Mouse (Mus musculus) ovary, postnatal 14 days (tissue): Measurements from ENCODE around the gene Glud1.

ENCODE experiments used
- DNase-seq: peaks from one replicate; pipeline ENCODE4 v3.0.0; 2022; ENCODE audit warnings: low spot score

The Glud1 gene

DNA sequence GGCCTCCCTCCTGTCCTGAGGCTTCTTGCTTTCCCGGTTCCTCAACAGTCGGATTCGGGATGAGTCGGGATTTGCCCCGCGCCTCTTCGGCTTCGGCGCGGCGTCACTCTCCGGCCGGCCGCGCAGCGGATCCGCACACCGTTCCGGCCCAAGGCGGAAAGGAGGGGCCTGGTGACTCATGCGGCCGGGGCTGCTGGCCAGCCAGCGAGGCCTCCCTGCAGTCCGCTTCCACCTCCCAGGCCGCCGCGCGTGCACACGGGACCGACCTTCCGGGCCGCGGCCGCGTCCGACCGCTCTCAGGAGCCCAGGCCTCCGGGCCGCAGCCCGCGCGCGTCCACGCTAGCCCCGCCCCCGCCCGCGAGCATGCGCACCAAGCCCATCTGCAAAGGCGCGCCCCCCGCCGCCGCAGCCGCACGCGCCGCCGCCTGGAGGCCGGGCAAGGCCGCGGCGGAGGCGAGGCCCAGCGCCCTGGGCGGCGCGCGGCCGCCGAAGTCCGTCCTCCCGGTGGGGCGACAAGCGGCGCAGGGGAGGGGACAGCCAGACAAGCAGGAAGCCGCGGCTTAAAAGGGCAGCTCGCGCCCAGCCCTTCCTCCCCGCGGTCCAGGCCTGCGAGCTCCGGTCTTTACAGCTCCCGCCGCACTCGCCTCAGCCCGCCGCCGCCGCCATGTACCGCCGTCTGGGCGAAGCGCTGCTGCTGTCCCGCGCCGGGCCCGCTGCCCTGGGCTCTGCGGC lies at the start of gene Glud1, which contains the start of gene Shld2:
TSS of gene Glud1 (plus strand) at position 494 of the 732 bp plus-strand sequence.
TSS of gene Shld2 (minus strand) at position 260 of the 732 bp plus-strand sequence.
- DNase-seq, result peak; percentile 96

DNA sequence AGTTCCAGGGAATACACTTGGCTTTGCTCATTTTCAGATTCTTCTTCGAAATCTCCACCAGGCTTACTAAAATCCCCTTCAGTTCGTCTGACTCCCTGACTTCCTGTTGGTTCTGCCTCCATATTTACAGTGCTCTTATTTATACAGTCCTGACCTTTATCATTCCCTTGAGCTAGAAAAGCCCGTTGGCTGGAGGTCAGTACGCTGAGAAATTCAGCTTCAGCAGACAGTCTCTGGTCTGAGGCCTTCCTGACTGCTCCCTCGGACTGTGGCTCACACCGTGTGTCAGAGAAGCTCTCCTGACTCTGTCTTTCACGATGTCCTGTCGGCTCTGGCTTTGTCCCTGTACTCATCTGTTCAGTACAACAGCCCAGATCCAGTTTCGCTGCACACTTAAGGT lies 42.5 kb upstream of the Glud1 start:
- no peak for DNase-seq

DNA sequence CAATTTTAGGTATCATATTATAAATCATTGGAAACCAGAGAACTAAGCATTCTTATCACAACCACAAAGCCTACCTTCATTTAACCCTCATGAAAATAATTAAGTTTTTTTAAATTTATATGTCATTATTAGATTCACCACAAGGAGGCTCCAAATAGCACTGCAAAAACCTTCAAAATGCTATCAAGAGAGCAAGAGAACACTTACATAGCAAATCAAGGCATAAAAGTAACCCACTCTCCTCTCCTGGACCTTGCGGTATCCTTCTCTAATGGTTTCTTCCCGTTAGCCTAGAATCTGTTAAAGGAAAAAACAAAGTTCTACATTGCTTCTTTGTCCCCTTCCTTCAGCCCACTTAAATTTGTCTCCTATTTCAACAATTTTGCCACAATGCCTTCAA lies 37.2 kb upstream of the Glud1 start:
- DNase-seq, result no peak

DNA sequence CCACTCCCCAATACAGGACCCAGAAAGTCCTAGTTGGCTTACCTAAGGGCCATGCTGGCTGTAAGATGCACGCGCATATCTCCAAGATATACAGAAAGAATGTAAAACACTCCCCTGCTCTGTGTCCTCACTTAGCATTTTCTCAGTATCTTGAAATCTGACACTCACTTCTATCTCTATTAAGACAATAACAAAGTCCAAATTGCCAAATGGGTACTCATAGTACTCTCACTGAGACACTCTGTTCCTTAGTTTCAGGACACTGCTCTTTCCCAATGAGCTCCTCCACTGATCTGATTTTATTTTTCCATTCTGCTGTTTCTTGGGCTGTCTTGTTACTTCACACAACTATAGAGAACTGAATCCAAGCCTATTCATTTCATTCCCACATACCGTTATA lies 36.4 kb upstream of the Glud1 start:
- DNase-seq, result no peak

DNA sequence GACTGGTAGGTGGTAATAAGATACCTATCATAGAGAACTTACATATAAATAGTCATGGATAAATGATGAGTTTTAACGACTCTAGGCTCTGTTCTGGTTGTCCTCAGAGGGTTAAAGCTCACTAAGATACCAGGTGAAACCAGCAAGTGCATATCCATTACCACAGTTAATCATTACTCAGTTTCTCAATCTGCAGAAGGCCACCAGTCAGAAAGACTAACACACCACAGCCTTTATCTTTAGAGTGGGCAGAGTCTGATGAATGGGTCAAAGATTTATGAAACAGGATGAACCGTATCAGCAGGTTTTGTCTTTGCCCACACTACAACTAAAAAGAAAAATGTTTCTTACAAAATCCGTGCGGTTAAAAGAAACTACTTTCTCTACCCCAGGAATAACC lies 35.3 kb upstream of the Glud1 start:
- no peak for DNase-seq

DNA sequence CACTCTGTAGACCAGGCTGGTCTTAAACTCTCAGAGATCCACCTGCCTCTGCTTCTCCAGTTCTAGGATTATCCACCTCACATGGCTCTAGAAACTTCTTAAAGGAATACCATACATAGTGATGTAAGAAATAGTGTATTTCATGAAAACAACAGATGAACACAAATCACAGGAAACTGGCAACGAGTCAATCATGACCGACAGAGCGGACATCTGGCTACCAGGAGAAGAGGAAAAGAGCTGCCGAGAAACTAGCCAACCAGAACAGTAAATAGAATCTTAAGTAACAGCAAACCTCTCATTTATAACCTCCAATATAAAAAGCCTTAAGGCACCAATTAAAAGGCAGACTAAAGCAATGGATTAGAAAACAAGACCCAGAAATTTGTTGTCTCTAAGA lies 30.8 kb upstream of the Glud1 start:
- no peak for DNase-seq

DNA sequence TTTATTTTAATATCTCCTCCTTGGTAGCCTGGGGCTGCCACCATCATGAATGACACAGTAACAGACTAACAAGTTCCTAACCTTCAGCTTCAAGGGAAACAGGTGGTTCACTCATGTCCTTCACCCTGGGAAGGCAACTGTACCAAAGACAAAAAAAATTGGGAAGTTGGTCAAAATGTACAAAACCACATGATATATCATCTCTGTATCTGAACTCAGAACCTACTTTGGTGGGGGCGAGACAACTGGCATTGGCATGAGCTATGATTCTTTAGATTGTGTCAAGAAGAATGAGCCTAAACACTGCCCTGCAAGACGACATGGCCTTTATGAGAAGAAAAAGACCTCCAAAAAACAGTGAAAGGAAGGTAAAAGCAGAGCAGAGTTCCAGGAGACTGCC lies 29.7 kb upstream of the Glud1 start:
- no peak for DNase-seq

DNA sequence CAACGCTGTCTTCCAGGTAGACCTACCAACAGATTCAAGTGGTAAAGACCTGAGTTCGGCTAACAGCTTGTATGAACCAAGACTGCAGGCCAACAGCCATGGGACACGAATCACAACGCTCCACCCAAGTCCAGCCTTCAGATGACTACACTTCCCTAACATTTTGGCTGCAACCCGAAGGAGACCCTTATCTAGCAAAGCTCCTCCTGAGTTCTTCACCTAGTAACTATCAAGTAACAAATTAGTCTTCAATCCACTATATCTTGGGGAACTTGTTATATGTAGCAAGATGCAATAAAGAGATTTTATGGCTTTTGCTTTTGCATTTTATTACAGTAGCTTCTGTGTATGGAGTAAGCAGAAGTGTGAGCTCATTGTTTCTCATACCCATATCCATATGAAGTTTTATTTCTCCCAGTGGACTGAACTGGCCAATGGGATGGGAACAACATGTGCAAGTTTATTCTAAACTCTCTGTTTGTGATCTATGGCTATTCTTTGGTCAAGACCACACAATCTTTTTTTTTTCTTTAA lies 28.7 kb upstream of the Glud1 start:
- DNase-seq, result no peak

DNA sequence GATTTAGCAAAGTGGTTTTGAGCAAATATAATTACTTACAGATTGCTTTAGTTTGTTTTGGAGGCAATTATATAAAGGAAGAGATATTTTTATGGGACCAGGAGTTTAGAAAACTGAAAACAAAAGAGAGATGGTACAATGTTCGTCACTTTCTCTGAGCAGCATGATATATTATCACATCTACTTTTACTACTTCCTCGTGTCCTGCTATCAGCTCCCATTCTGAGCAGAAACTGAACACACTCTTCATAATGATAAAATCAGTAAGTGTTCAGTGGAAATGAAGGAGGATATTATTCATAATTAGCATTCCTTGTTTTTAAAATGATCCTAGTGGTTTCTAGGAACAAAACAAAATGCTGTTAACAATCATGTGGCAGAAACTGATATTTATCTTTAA lies 22.1 kb upstream of the Glud1 start:
- DNase-seq, result no peak

DNA sequence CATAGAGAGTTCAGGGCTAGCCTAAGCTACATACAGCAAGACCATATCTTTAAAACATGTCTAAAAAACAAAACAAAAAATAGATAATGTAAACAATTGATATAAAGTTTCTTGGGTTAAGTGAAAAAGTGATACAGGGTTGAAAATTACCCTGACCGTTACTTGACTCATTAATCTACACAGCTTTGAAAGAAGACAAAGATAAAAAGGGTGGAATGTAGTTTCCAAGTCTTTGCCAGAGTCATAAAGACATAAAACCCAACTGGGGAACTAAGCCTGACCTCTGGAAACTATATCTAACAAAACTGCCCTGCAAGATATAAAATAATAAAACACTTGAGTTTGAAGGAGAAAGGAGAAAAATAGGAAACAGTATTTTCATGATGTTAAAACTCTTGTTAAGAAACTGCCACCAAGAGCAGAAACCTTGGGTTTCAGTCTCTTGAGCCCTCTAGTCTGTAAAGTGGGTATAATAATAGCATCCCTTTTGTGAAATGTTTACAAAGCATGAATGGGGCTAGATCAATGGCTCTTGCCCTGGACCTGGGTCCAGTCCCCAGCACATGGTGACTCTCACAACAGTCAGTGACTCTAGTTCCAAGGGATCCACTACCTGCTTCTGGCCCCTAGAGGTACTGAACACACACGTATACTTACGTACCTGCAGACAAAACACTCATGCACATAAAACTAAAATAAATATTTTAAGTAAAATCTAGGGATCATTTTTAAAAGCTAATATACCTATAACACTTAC lies 21.1 kb upstream of the Glud1 start:
- DNase-seq, result no peak

DNA sequence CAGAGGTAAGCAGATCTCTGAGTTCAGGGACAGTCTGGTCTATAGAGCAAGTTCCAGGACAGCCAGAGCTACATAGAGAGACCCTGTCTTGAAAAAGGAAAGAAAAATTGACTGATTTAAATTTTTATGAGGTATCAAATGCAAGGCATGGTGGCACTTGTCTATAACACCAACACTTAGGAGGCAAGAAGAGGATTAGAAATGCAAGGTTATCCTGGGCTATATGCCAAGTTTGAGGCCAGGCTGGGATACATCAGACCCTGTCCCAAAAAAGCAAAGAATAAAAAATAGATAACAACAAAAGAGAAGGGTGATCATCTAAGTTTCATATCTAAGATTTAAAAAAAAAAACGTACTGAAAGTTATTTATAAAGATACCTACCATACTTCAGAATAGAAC lies 20.3 kb upstream of the Glud1 start:
- DNase-seq, result no peak

DNA sequence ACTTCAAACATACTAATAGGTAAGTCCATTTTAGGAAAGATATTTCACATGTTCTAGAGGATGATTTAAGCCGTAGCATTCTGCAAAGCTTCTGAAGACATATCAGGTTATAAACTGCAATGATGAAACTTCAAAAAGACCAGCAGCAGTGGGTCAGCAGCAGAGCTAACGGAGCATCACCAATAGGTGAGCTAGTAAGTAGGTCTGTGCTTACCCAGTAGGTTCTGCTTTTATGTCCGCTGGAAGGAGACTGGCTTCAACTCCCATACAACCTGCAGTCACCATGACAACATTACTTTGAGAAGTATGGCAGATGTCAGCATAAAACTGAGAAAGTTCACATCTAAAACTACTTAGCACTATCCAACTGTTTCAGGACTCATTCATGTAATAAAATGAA lies 16.9 kb upstream of the Glud1 start:
- no peak for DNase-seq

DNA sequence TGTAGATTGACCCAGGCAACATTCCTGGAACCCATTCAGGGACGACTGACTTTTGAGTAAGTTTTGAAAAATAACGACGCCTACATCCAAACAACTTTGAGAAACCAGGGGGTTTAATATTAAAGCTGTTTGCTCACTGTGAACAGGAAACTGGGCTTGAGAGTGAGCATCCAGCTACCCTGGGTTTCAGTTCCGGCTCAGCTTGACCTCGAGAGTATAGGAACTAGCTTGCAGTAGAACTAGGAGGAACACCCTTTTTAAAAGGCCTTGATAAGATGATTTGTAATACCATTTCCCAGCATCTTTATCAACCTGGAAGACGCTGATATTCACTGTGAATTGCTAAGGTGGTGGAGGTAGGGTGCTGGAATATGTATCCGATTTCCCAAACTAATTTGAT lies 14.2 kb upstream of the Glud1 start:
- no peak for DNase-seq

DNA sequence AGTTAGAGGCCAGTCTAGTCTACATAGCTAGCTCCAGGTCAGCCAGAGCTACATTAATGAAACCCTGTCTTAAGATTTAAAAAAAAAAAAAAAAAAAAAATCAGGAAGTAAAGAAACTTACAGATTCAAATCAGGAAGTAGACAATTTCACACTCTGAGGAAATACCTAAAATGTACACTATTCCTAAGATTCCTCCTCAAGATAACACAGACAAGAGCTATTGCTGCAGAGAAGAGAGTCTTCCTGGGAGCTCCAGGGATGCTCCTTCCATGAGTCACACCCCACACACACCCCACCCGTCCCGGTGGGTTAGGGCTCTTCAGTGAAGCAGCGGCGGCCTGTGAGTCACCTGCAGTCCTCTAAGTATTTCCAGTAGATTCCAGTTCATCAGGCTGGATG lies 13.5 kb upstream of the Glud1 start:
- no peak for DNase-seq

DNA sequence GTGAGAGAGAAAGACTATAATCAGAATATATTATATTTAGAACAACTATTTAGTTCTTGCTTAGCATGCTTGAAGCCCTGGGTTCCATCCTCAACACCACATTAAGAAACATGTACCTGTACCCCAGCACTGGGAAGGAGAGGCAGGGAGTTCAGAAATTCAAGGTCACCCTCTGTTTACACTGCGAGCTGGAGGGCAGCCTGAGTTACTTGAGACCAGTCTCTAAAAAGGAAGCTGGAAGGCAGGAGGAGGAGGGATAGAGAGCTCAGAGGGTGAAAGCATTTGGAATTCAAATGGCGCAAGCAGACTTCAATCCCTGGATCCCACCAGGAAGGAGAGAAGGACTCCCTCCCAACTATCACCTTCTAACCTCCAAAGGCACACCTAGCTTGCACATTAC lies 12.9 kb upstream of the Glud1 start:
- DNase-seq, result no peak

DNA sequence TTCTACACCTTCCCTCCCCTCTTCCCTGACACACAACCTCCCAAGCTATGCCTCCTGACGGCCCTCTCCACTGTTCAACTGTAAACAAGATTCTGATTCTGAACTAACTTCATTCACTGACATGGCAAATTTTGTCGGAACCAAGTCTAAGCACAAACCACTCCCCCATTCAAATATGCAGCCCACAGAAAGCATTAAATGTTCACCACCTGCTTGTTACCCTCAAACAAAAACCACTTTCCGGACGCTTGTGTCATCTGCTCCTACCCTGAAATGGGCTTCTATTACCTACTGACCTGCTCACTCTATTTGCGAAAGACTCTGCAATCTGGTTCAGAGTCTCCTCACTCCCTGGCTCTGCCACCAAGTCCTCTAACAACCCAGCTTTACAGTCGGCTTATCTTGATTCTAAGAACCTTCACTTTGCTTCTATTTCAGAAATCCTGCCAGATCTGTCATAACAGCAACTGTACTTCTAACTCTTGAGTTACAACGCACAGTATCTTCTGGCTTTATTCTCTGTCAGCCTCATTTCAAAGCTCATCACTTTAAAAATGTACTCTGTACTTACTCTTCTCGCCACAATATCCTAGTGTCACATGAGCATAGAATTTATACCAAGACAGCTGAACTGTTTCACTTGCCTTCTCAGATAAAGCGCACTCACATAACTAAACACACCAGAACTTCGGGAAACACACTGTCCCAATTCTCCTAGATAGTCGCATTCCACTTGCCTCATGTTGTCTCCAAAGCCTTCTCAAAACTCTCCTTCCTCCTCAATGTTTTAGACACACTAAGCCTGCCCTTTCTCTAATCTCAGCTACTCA lies 11.4 kb upstream of the Glud1 start:
- no peak for DNase-seq

DNA sequence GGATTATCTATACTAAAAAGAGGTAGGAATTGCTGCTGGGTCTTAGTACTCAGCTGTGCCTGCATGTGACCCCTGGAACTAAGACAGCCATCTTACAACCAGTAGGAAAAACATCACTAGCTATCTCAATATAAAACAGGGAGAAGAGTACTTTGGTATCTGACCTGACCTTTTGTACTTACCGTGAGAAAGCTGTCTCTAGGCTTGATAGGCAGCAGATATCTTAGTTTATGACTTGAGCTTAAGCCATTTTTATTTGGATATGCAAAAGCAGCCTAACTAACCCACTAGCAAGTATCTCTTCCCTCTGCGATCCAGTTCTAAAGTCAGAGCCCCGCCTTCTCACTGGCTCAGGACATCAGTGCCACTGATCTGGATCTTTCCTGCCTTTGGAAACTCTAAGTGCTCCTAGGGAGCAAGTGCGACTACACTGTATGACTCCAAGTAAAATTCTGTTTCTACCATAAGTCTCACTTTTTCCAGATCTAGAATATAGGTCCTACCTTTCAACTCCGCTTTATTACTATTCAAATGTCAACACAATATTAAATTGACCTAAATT lies 7.8 kb upstream of the Glud1 start:
- no peak for DNase-seq

DNA sequence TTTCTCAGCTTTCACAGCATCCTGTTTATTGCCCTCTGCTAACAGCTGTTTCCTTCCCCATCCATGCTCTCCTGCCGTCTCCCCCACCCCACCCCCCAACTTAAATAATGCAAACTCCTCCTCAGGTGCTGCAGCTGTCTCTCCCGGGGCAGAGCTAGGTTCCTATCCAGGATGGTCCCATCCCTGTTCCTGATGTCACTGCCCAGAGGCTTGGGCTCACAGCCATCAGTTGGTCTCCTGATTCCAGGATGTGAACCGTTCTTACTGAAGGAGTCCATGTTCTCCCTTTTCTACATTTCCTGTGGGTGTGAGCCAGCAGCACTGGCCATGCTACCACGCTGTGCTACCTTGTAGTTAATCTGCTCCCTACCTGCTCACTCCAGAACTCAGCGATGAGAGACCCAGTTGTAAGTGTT lies 7.3 kb upstream of the Glud1 start:
- no peak for DNase-seq

DNA sequence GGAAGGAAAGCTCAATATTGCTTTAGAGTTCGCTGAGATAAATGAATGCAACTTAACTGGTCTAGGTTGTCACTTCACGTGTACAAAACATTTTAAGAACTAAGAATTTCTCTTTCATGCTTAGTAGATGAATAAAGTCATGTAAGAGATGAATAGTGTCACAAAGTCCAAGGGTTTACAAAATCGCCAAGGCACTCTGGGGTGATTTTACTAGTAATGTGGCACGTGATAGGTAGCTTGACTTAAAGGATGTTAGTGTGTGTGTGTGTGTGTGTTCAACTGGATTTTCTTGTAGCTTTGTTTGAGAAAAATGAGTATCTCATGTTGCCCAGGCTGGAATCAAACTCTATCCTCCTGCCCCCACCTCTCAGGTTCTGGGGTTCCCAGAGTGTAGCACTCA lies 1.3 kb upstream of the Glud1 start:
- no peak for DNase-seq

DNA sequence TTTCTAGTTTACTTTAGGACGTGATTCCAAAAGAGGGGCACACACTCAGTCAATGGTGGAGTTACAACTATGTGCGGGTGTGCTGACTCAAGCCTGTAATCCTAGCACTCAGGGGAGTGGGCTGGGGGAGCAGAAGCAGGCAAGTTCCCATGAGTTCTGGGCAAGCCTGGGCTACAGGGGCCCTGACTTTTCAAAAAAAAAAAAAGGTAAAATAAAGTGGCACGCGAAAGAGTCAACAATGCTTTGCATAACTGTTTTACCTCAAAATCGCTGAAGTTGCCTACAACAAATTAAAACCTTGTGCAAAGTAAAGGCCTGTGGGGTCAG lies 657 bp upstream of the Glud1 start:
- no peak for DNase-seq

DNA sequence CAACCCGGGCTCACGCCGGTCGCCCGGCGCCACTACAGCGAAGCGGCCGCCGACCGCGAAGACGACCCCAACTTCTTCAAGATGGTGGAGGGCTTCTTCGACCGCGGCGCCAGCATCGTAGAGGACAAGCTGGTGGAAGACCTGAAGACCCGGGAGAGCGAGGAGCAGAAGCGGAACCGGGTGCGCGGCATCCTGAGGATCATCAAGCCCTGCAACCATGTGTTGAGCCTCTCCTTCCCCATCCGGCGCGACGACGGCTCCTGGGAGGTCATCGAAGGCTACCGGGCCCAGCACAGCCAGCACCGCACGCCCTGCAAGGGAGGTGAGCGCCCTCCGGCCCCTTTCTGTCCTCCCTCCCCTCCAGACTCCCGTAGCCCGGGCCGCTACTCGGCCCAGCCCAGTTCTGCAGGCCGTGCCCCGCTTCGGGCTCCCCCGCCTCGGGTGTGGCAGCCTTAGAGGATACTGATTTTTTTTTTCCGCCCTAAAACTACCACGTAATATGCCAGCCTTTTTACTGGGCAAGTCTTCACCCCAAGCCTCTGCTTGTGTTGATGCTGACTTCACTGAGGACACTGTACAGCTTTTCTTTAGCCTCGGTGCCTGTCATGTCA lies 599 bp downstream of the Glud1 start:
- peak; percentile 33 for DNase-seq

DNA sequence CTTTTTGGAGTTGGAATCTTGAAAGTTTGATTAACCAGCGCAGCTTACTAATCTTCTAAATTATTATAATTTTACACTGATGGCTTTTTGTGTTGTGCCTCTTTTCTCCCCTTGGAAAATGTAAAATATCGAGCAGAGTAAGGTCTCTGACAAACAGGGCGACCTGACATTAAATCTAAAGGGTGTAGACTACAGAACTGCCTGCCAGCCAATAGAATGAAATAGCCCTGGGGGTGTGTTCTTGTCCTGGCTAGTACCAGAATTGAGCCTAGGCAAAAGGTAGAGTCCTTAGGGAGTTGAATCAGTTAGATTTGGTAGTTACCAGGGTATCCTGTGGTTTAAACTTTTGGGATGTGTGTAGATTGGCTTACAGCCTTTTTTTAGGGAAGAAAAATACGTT lies 1.2 kb downstream of the Glud1 start:
- no peak for DNase-seq
